Mouse (Mus musculus) lung, postnatal 0 days (tissue): Measurements from ENCODE around the gene Gm10974.

Experiments used
- CTCF ChIP-seq: IDR thresholded peaks from 2 replicates; pipeline ENCODE4 v1.5.1; 2016; ENCODE audit warnings: antibody characterized with exemption, mild to moderate bottlenecking
- EP300 ChIP-seq: IDR thresholded peaks from 2 replicates; pipeline ENCODE4 v1.6.1; 2016; ENCODE audit warnings: antibody characterized with exemption, mild to moderate bottlenecking, control low read depth

DNA sequence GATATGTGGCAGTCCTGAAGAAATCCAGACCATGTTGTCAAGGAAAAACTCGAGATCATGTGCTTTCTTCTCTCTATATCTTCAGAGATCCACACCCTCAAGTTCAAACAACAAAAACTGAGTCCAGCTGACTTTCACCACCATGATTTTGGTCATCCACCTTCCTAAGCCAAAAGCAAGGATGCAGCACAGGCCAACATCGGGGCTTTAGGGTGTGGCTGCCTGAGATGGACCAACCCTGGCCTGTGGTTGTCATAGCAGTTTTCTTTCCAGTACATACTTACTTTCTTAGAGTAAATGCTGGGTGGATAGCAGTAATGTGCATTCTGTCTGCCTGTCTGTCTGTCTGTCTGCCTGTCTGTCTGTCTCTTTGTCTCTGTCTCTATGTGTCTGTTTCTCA, 294 bp upstream of the Gm10974 start:
- TF ChIP-seq CTCF (no peak), EP300 (no peak)
